Mouse (Mus musculus) CH12F3 (cell line): Measurements from ENCODE around the gene Cnep1r1.

ENCODE experiments used
- in situ Hi-C: fragments of 300-500 bp; cut with MboI; formaldehyde crosslinking; loops from 2 replicates; pipeline ENCODE4 v1.14.3; 2020; ENCODE audit warnings: low sequenced_read_pairs

Cnep1r1 gene

GRCm38 (mm10) chr8:88118456-88119036 lies at the start of gene Cnep1r1:
Gene Cnep1r1, plus strand, starts transcription at chr8:88118769.
- in situ Hi-C loops, result no loop called here

GRCm38 (mm10) chr8:88082183-88082582 lies 36.4 kb upstream of the Cnep1r1 start:
- in situ Hi-C loops, result no loop called here

DNA sequence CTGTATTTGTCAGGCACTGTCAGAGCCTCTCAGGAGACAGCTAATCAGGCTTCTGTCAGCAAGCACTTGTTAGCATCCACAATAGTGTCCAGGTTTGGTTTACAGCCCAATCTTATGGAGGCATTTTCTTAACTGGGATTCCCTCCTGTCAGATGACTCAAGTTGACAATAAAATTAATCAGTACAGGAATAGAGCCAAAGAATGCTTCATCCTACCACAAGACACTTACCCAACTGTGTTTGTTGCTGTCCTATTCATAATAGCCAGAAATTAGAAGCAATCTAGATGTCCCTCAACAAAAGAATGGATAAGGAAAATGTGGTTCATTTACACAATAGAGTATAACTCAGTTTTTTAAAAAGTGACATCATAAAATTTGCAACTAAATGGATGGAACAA lies 30.6 kb upstream of the Cnep1r1 start:
- in situ Hi-C loops, result no loop called here

- in situ Hi-C loops, result no loop called here
Observed at GRCm38 (mm10) chr8:88091661-88092060, 26.9 kb upstream of the Cnep1r1 start.

DNA sequence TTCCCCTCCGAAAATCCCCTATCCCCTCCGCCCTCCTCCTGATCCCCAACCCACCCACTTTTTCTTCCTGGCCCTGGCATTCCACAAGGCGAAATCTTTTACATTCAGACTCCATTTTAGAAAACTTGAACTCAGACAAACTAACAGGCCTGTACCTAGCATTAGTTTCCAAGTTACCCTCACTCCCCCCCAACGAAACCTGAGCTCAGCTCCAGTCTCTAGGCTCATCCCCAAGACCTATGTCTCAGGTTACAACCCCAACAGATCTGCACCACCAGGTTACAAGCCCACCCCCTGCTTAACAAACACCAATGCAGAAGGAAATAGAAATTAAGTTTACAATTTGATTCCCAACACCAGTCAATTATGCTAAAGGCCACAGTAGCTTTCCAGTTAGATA lies 25.2 kb upstream of the Cnep1r1 start:
- in situ Hi-C loops, result no loop called here

GRCm38 (mm10) chr8:88098856-88099255 lies 19.7 kb upstream of the Cnep1r1 start:
- in situ Hi-C loops, result no loop called here

GRCm38 (mm10) chr8:88099526-88099925 lies 19.0 kb upstream of the Cnep1r1 start:
- in situ Hi-C loops, result no loop called here

- in situ Hi-C loops, result no loop called here
Observed at GRCm38 (mm10) chr8:88109241-88109640, 9.3 kb upstream of the Cnep1r1 start.

GRCm38 (mm10) chr8:88119076-88119475 lies 507 bp downstream of the Cnep1r1 start:
- in situ Hi-C loops, result no loop called here

DNA sequence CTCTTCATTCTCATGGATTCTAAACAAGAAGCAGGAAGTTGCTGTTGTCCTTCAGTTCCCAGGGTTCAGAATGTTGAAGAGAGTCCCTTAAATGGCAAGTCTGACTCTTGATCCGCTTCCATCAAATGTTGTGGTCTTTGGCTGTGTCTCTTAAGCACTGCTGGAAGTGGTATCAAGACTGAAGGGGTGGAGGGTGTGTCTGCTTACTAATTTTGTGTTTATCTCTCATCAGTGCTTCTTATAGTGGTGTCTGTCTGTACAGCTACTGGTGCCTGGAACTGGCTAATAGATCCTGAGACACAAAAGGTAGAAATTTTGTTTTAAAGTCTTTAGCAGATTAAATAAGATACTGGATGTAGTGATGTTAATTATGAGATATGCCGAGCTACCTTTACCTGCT lies 6.3 kb downstream of the Cnep1r1 start:
- in situ Hi-C loops, result no loop called here

DNA sequence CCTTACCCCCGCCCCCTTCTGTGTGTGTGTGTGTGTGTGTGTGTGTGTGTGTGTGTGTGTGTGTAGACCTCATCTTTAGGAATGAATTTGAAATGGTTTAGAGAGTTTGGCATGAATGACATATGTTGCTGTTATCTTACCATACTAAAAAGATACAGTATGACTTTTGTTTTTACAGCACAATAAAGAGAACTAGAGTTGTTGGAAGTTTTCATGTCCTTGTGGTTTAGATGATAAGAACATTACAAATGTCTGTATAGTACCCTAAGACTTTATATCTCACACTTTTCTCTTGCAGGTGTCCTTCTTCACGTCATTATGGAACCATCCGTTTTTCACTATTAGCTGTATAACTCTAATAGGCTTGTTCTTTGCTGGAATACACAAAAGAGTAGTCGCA lies 10.8 kb downstream of the Cnep1r1 start:
- in situ Hi-C loops, result no loop called here

- in situ Hi-C loops, result no loop called here
Observed at GRCm38 (mm10) chr8:88130754-88131317, 12.3 kb downstream of the Cnep1r1 start.

DNA sequence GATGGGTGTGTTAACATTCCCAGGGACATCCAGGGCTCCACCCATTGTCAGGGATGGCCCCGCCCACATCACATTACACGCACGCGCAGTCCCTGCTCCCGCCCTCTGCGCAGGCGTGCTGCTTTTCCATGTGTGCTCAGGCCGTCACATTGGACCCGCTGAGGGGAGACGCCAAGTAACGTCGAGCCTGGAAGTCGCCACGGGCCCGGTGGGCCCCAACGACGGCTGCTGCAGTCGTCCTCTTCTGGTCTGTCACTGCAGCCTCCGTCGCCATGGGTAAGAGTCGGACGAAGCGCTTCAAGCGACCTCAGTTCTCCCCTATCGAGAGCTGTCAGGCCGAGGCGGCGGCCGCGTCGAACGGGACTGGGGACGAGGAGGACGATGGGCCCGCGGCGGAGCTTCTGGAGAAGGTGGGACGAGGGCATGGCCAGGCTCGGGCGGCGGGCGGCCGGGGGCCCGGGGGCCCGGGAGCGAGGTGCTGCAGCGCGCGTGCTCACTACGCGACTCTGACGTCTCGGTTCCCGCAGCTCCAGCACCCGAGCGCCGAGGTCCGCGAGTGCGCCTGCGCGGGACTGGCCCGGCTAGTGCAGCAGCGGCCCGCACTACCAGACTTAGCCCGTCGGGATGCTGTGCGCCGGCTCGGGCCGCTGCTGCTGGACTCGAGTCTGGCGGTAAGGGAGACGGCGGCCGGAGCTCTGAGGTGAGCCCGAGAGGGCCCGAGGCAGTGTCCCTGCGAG lies 19.3 kb downstream of the Cnep1r1 start, which contains the start of gene Heatr3:
Heatr3 (plus strand) TSS at position 108 of the 737 bp plus-strand sequence.
- in situ Hi-C loops, result no loop called here

- in situ Hi-C loops, result no loop called here
Observed at GRCm38 (mm10) chr8:88139256-88139655, 20.7 kb downstream of the Cnep1r1 start.

DNA sequence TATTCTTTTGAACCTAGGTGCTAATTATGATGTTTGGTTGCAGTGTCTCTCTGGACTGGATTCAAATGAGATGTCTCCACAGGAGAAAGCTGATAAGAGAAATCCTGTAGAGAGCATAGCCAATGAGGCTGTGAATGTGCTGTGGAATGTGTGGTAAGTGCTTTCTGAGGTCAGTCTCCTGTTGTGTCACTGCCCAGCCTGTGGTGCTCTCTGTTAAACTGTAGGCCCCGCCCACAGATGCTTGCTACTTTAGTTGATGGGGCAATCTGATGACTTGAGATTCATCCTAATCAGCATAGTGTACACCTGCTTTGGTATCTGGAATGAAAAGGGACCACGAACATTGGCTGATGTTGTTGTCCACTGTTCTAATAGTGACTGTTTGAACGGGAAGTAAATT lies 23.1 kb downstream of the Cnep1r1 start:
- in situ Hi-C loops, result no loop called here

DNA sequence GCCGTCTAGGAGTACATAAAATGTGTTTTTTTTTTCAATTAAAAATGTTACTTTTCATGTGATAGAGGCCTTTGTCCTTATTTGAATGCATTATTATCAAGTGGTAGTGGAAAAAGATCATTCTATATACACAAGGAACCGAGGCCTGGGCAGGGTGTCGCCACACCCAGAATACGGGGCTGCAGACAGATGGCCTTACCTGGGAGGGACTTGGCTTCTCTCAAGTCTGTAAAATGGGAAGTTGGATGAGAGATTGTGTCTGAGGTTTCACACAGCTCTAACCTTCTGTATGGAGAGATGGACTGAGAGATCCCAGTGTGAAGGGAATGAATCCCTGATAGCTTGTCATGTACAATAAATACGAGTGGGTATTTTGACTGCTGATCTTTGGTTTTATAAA lies 25.5 kb downstream of the Cnep1r1 start:
- in situ Hi-C loops, result no loop called here

- in situ Hi-C loops, result no loop called here
Observed at GRCm38 (mm10) chr8:88150910-88151371, 32.4 kb downstream of the Cnep1r1 start.

- in situ Hi-C loops, result no loop called here
Observed at GRCm38 (mm10) chr8:88160237-88160995, 41.8 kb downstream of the Cnep1r1 start.

- in situ Hi-C loops, result no loop called here
Observed at GRCm38 (mm10) chr8:88161439-88161838, 42.9 kb downstream of the Cnep1r1 start.

DNA sequence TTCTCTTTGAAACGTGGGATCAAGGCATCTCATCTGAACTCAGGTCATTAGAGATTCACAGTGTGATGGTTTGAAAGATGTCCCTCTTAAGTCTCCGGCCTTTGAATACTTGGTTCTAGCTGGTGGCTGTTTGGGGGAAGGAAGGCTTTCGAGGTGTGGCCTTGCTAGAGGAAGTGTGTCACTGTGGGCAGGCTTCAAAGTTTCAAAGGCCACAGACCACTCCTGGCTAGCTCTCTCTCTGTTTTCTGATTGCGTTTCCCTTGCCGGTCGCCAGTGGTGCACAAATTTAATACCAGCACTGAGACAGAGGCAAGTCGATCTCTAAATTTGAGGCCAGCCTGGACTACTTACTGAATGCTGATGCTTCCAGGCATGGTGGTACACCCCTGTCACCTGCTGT lies 56.7 kb downstream of the Cnep1r1 start:
- in situ Hi-C loops, result no loop called here

DNA sequence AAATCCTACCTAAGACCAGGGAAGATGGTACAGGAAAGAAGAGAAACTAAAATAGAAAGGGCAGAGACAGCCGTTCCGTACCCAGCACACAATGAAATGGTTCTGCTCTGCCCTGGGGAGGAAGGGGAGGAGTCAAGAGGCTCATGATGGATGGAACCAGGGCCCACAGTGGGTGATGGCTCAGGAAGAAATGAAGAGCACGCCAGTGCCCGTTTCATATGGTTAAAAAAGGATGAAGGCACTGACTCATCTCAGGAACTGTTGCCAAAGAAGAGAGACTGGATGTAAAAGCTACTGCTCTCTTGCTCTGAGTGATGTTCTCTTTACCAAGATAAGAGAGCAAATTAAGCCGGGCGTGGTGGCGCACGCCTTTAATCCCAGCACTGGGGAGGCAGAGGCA lies 58.7 kb downstream of the Cnep1r1 start:
- in situ Hi-C loops, result no loop called here
